Mouse (Mus musculus) heart, adult 9 months (tissue): Measurements from ENCODE around the gene Relch.
"Not testable (repeated sequence)": the region's sequence is repeated elsewhere in the genome, so short reads cannot be mapped to it uniquely, and the experiment has no call there.

Experiments used
- DNase-seq, 2 experiments: peaks; one replicate each; pipeline ENCODE4 v3.0.0; 2022; ENCODE audit warnings: low spot score in 2 of 2

The Relch gene

GRCm38 (mm10) chr1:105663171-105663961 lies at the start of gene Relch, which contains the start of gene Pign:
Gene Relch (plus strand): TSS chr1:105663861.
Gene Pign (minus strand): TSS chr1:105663677.
- peak; percentile 98 to 99 for DNase-seq

GRCm38 (mm10) chr1:105630481-105630880 lies 33.2 kb upstream of the Relch start:
- peak in 1 of 2 experiments; percentile 6 for DNase-seq

GRCm38 (mm10) chr1:105644093-105644492 lies 19.6 kb upstream of the Relch start:
- DNase-seq = no peak

GRCm38 (mm10) chr1:105650650-105651049 lies 13.0 kb upstream of the Relch start:
- no peak for DNase-seq

GRCm38 (mm10) chr1:105653981-105654380 lies 9.7 kb upstream of the Relch start:
- no peak for DNase-seq

- DNase-seq = peak; percentile 12 to 43
Observed at GRCm38 (mm10) chr1:105660015-105660414, 3.6 kb upstream of the Relch start.

- DNase-seq = no peak
Observed at GRCm38 (mm10) chr1:105662820-105663170, 866 bp upstream of the Relch start.

GRCm38 (mm10) chr1:105663962-105664812 lies 526 bp downstream of the Relch start:
- DNase-seq = no peak

- no peak for DNase-seq
Observed at GRCm38 (mm10) chr1:105669700-105670099, 6.0 kb downstream of the Relch start.

- no peak for DNase-seq
Observed at GRCm38 (mm10) chr1:105674763-105675162, 11.1 kb downstream of the Relch start.

GRCm38 (mm10) chr1:105680587-105680986 lies 16.9 kb downstream of the Relch start:
- no peak for DNase-seq

GRCm38 (mm10) chr1:105685501-105685900 lies 21.8 kb downstream of the Relch start:
- DNase-seq = no peak

GRCm38 (mm10) chr1:105695581-105695980 lies 31.9 kb downstream of the Relch start:
- DNase-seq = no peak

GRCm38 (mm10) chr1:105700984-105701530 lies 37.4 kb downstream of the Relch start:
- DNase-seq = no peak

GRCm38 (mm10) chr1:105709415-105709814 lies 45.8 kb downstream of the Relch start:
- DNase-seq = no peak

GRCm38 (mm10) chr1:105711227-105711626 lies 47.6 kb downstream of the Relch start:
- no peak for DNase-seq

GRCm38 (mm10) chr1:105712822-105713221 lies 49.2 kb downstream of the Relch start:
- DNase-seq = no peak

GRCm38 (mm10) chr1:105718358-105718757 lies 54.7 kb downstream of the Relch start:
- DNase-seq = peak; percentile 14 to 17

GRCm38 (mm10) chr1:105729246-105729645 lies 65.6 kb downstream of the Relch start:
- DNase-seq = not testable (repeated sequence)

GRCm38 (mm10) chr1:105735318-105735717 lies 71.7 kb downstream of the Relch start:
- DNase-seq = no peak

- no peak for DNase-seq
Observed at GRCm38 (mm10) chr1:105738334-105738733, 74.7 kb downstream of the Relch start.

GRCm38 (mm10) chr1:105739493-105739892 lies 75.8 kb downstream of the Relch start:
- no peak for DNase-seq
